Mouse (Mus musculus): ENCODE results near the gene Cdk2. TPM values are rescaled to one million over a fixed set of nuclear protein-coding genes. Genes with fewer than 3 reads are reported as not detected.

Gene Cdk2
- polyA plus RNA-seq, 1 experiment from 2014 or later: 17.1 TPM

- Histone ChIP-seq H3K4me2 (replicated peaks) (no peak overlapping the region), H3K4me1 (replicated peaks; ENCODE audit: control insufficient read depth, insufficient read depth, low read length) (peaks cover 11% of the 10 kb centered on the region), H3K4me3 (replicated peaks; ENCODE audit: low read length) (no peak overlapping the region), H3K27ac (no peak overlapping the region), H3K9ac (no peak overlapping the region), H3K27me3 (ENCODE audit: control insufficient read depth, insufficient read depth, low read length) (no peaks in the 10 kb centered on the region), H3K36me3 (replicated peaks; ENCODE audit: control insufficient read depth, insufficient read depth) (no peaks in the 10 kb centered on the region), H3K9me3 (ENCODE audit: control insufficient read depth, low read length) (no peaks in the 10 kb centered on the region)
- DNase-seq (ENCODE audit: low spot score) (no peak), ATAC-seq (ENCODE audit: low FRiP score) (no peak)
- WGBS: 75% methylated on average over 5 of the region's 5 CpGs
Observed at GRCm38 (mm10) chr10:128663441-128664220, 41.2 kb downstream of the Cdk2 start.

GRCm38 (mm10) chr10:128662465-128662864 is 42.4 kb downstream of the Cdk2 start:
- H3K36me3 ChIP-seq (replicated peaks; ENCODE audit: control insufficient read depth, insufficient read depth): no peaks in the 10 kb centered on the region
- no peaks in the 10 kb centered on the region for H3K4me1 ChIP-seq (replicated peaks; ENCODE audit: control insufficient read depth, insufficient read depth, low read length)
- H3K4me2 ChIP-seq (replicated peaks): no peak overlapping the region
- H3K9ac ChIP-seq: no peak overlapping the region
- no peak overlapping the region for H3K4me3 ChIP-seq (replicated peaks; ENCODE audit: low read length)
- H3K27ac ChIP-seq: no peak overlapping the region
- DNase-seq (ENCODE audit: low spot score) (no peak), ATAC-seq (ENCODE audit: low FRiP score) (no peak)
- no peaks in the 10 kb centered on the region for H3K9me3 ChIP-seq (ENCODE audit: control insufficient read depth, low read length)
- no peaks in the 10 kb centered on the region for H3K27me3 ChIP-seq (ENCODE audit: control insufficient read depth, insufficient read depth, low read length)

GRCm38 (mm10) chr10:128659490-128659889 is 45.3 kb downstream of the Cdk2 start:
- no peak overlapping the region for H3K9ac ChIP-seq
- H3K9me3 ChIP-seq (ENCODE audit: control insufficient read depth, low read length): no peaks in the 10 kb centered on the region
- no peaks in the 10 kb centered on the region for H3K36me3 ChIP-seq (replicated peaks; ENCODE audit: control insufficient read depth, insufficient read depth)
- H3K4me2 ChIP-seq (replicated peaks): no peak overlapping the region
- 37% methylated on average over 9 of the region's 9 CpGs for WGBS
- H3K4me3 ChIP-seq (replicated peaks; ENCODE audit: low read length): no peak overlapping the region
- DNase-seq (ENCODE audit: low spot score): no peak
- H3K27me3 ChIP-seq (ENCODE audit: control insufficient read depth, insufficient read depth, low read length): no peaks in the 10 kb centered on the region
- H3K4me1 ChIP-seq (replicated peaks; ENCODE audit: control insufficient read depth, insufficient read depth, low read length): no peaks in the 10 kb centered on the region
- H3K27ac ChIP-seq: no peak overlapping the region
- ATAC-seq (ENCODE audit: low FRiP score): no peak

GRCm38 (mm10) chr10:128657844-128658243 is 47.0 kb downstream of the Cdk2 start:
- no peak for ATAC-seq (ENCODE audit: low FRiP score)
- H3K4me2 ChIP-seq (replicated peaks): no peak overlapping the region
- H3K4me1 ChIP-seq (replicated peaks; ENCODE audit: control insufficient read depth, insufficient read depth, low read length): no peaks in the 10 kb centered on the region
- no peak for DNase-seq (ENCODE audit: low spot score)
- H3K9me3 ChIP-seq (ENCODE audit: control insufficient read depth, low read length): no peaks in the 10 kb centered on the region
- 61% methylated on average over 9 of the region's 9 CpGs for WGBS
- H3K27me3 ChIP-seq (ENCODE audit: control insufficient read depth, insufficient read depth, low read length): no peaks in the 10 kb centered on the region
- H3K27ac ChIP-seq: no peak overlapping the region
- H3K36me3 ChIP-seq (replicated peaks; ENCODE audit: control insufficient read depth, insufficient read depth): no peaks in the 10 kb centered on the region
- H3K4me3 ChIP-seq (replicated peaks; ENCODE audit: low read length): no peak overlapping the region
- no peak overlapping the region for H3K9ac ChIP-seq

GRCm38 (mm10) chr10:128656731-128657130 is 48.1 kb downstream of the Cdk2 start:
- DNase-seq (ENCODE audit: low spot score) (no peak), ATAC-seq (ENCODE audit: low FRiP score) (no peak)
- Histone ChIP-seq H3K27me3 (ENCODE audit: control insufficient read depth, insufficient read depth, low read length) (no peaks in the 10 kb centered on the region), H3K4me1 (replicated peaks; ENCODE audit: control insufficient read depth, insufficient read depth, low read length) (no peaks in the 10 kb centered on the region), H3K4me2 (replicated peaks) (no peak overlapping the region), H3K36me3 (replicated peaks; ENCODE audit: control insufficient read depth, insufficient read depth) (no peaks in the 10 kb centered on the region), H3K9ac (no peak overlapping the region), H3K4me3 (replicated peaks; ENCODE audit: low read length) (no peak overlapping the region), H3K27ac (no peak overlapping the region), H3K9me3 (ENCODE audit: control insufficient read depth, low read length) (no peaks in the 10 kb centered on the region)
- WGBS: 92% methylated on average over 1 of the region's 1 CpGs

- Histone ChIP-seq H3K36me3 (replicated peaks; ENCODE audit: control insufficient read depth, insufficient read depth) (no peaks in the 10 kb centered on the region), H3K4me2 (replicated peaks) (no peak overlapping the region), H3K4me1 (replicated peaks; ENCODE audit: control insufficient read depth, insufficient read depth, low read length) (no peaks in the 10 kb centered on the region), H3K27me3 (ENCODE audit: control insufficient read depth, insufficient read depth, low read length) (no peaks in the 10 kb centered on the region), H3K9ac (no peak overlapping the region), H3K9me3 (ENCODE audit: control insufficient read depth, low read length) (no peaks in the 10 kb centered on the region), H3K4me3 (replicated peaks; ENCODE audit: low read length) (no peak overlapping the region), H3K27ac (no peak overlapping the region)
- WGBS: 90% methylated on average over 3 of the region's 3 CpGs
- ATAC-seq (ENCODE audit: low FRiP score) (no peak), DNase-seq (ENCODE audit: low spot score) (no peak)
Observed at GRCm38 (mm10) chr10:128655254-128655653, 49.6 kb downstream of the Cdk2 start.

GRCm38 (mm10) chr10:128653866-128654265 is 51.0 kb downstream of the Cdk2 start:
- Histone ChIP-seq H3K27me3 (ENCODE audit: control insufficient read depth, insufficient read depth, low read length) (no peaks in the 10 kb centered on the region), H3K9me3 (ENCODE audit: control insufficient read depth, low read length) (no peaks in the 10 kb centered on the region), H3K27ac (no peak overlapping the region), H3K4me2 (replicated peaks) (no peak overlapping the region), H3K4me1 (replicated peaks; ENCODE audit: control insufficient read depth, insufficient read depth, low read length) (no peaks in the 10 kb centered on the region), H3K4me3 (replicated peaks; ENCODE audit: low read length) (no peak overlapping the region), H3K9ac (no peak overlapping the region), H3K36me3 (replicated peaks; ENCODE audit: control insufficient read depth, insufficient read depth) (no peaks in the 10 kb centered on the region)
- 74% methylated on average over 4 of the region's 4 CpGs for WGBS
- DNase-seq (ENCODE audit: low spot score) (no peak), ATAC-seq (ENCODE audit: low FRiP score) (no peak)

Other genes starting within 250 kb of the Cdk2 start
- gene Smarcc2, start 245.8 kb downstream of the Cdk2 start, polyA plus RNA-seq (2014; fragmentation: Nextera tagmentation; extraction: Ambion mirVana): 184 and 191 TPM in 2 replicates
- gene Myl6, start 210.9 kb downstream of the Cdk2 start, polyA plus RNA-seq (2014; fragmentation: Nextera tagmentation; extraction: Ambion mirVana): 825 and 884 TPM in 2 replicates
- gene Myl6b, start 206.3 kb downstream of the Cdk2 start, polyA plus RNA-seq (2014; fragmentation: Nextera tagmentation; extraction: Ambion mirVana): 5.8 and 6.1 TPM in 2 replicates
- 13.7 and 14.5 TPM in 2 replicates for gene Esyt1, start 179.2 kb downstream of the Cdk2 start, polyA plus RNA-seq (2014; fragmentation: Nextera tagmentation; extraction: Ambion mirVana)
- 14.5 and 16.3 TPM in 2 replicates for gene Zc3h10, start 157.3 kb downstream of the Cdk2 start, polyA plus RNA-seq (2014; fragmentation: Nextera tagmentation; extraction: Ambion mirVana)
- gene Rpl41, start 155.7 kb downstream of the Cdk2 start, polyA plus RNA-seq (2014; fragmentation: Nextera tagmentation; extraction: Ambion mirVana): 2,254 and 2,846 TPM in 2 replicates
- 129 and 149 TPM in 2 replicates for gene Pa2g4, start 139.0 kb downstream of the Cdk2 start, polyA plus RNA-seq (2014; fragmentation: Nextera tagmentation; extraction: Ambion mirVana)
- gene Erbb3, start 115.4 kb downstream of the Cdk2 start, polyA plus RNA-seq (2014; fragmentation: Nextera tagmentation; extraction: Ambion mirVana): 1.5 and 1.8 TPM in 2 replicates
- gene Rps26, start 78.3 kb downstream of the Cdk2 start, polyA plus RNA-seq (2014; fragmentation: Nextera tagmentation; extraction: Ambion mirVana): 450 and 573 TPM in 2 replicates
- gene Ikzf4, start 59.0 kb downstream of the Cdk2 start, polyA plus RNA-seq (2014; fragmentation: Nextera tagmentation; extraction: Ambion mirVana): 17.2 and 18.1 TPM in 2 replicates
- gene Suox, start 31.0 kb downstream of the Cdk2 start, polyA plus RNA-seq (2014; fragmentation: Nextera tagmentation; extraction: Ambion mirVana): 11.5 and 12.7 TPM in 2 replicates
- gene Rab5b, start 8.8 kb downstream of the Cdk2 start, polyA plus RNA-seq (2014; fragmentation: Nextera tagmentation; extraction: Ambion mirVana): 95.6 and 109 TPM in 2 replicates
- gene Pmel, start 836 bp downstream of the Cdk2 start, polyA plus RNA-seq (2014; fragmentation: Nextera tagmentation; extraction: Ambion mirVana): 0.79 and 0.85 TPM in 2 replicates
- 6.9 and 7.7 TPM in 2 replicates for gene Dgka, start 39.8 kb upstream of the Cdk2 start, polyA plus RNA-seq (2014; fragmentation: Nextera tagmentation; extraction: Ambion mirVana)
- gene Pym1, start 42.9 kb upstream of the Cdk2 start, polyA plus RNA-seq (2014; fragmentation: Nextera tagmentation; extraction: Ambion mirVana): 38.6 and 42.0 TPM in 2 replicates
- 0.65 and 0.80 TPM in 2 replicates for gene Mmp19, start 85.9 kb upstream of the Cdk2 start, polyA plus RNA-seq (2014; fragmentation: Nextera tagmentation; extraction: Ambion mirVana)
- 34.6 and 35.1 TPM in 2 replicates for gene Dnajc14, start 99.0 kb upstream of the Cdk2 start, polyA plus RNA-seq (2014; fragmentation: Nextera tagmentation; extraction: Ambion mirVana)
- gene Tmem198b, start 99.3 kb upstream of the Cdk2 start, polyA plus RNA-seq (2014; fragmentation: Nextera tagmentation; extraction: Ambion mirVana): 13.3 and 14.8 TPM in 2 replicates
- 137 and 139 TPM in 2 replicates for gene Sarnp, start 112.3 kb upstream of the Cdk2 start, polyA plus RNA-seq (2014; fragmentation: Nextera tagmentation; extraction: Ambion mirVana)
- gene Ormdl2, start 116.6 kb upstream of the Cdk2 start, polyA plus RNA-seq (2014; fragmentation: Nextera tagmentation; extraction: Ambion mirVana): 27.8 and 28.4 TPM in 2 replicates
- 5.9 and 6.7 TPM in 2 replicates for gene Gdf11, start 186.7 kb upstream of the Cdk2 start, polyA plus RNA-seq (2014; fragmentation: Nextera tagmentation; extraction: Ambion mirVana)
- 215 and 239 TPM in 2 replicates for gene Cd63, start 196.0 kb upstream of the Cdk2 start, polyA plus RNA-seq (2014; fragmentation: Nextera tagmentation; extraction: Ambion mirVana)
- gene Rdh5, start 217.9 kb upstream of the Cdk2 start, polyA plus RNA-seq (2014; fragmentation: Nextera tagmentation; extraction: Ambion mirVana): 17.6 and 20.4 TPM in 2 replicates
- 228 and 269 TPM in 2 replicates for gene Bloc1s1, start 219.0 kb upstream of the Cdk2 start, polyA plus RNA-seq (2014; fragmentation: Nextera tagmentation; extraction: Ambion mirVana)
- gene Itga7, start 228.8 kb upstream of the Cdk2 start, polyA plus RNA-seq (2014; fragmentation: Nextera tagmentation; extraction: Ambion mirVana): 6.2 and 7.2 TPM in 2 replicates

All from hindbrain, embryonic 14.5 days (tissue).